Comparison of ENCODE assay signal across 8 mouse cellular contexts in genomic region chr4:55349452-55350218, GRCm38 (mm10). TPM values are rescaled to one million over a fixed set of nuclear protein-coding genes. Genes with fewer than 3 reads are reported as not detected.
A peak's percentile ranks its signal among the peaks of the same experiment; 100 is the strongest.
DNase-seq lines count a peak whose midpoint lies in the region; ATAC-seq and TF ChIP-seq lines count a peak whose summit lies in the region.

Rad23b (plus strand) TSS chr4:55350043.

- peaks cover 27% of the 10 kb centered on the region for H3K36me3 ChIP-seq in E14TG2a.4 (ENCODE audit: insufficient read depth, low read length)
- no peaks in the 10 kb centered on the region for H3K36me3 ChIP-seq in forebrain, embryonic 13.5 days (ENCODE audit: poor library complexity, severe bottlenecking)
- no peaks in the 10 kb centered on the region for H3K36me3 ChIP-seq in liver, postnatal 0 days (replicated peaks; ENCODE audit: insufficient read depth, low read length)
- H3K36me3 ChIP-seq in neural tube, embryonic 14.5 days (ENCODE audit: control insufficient read depth, insufficient read depth, low read length) = no peaks in the 10 kb centered on the region

- H3K27ac ChIP-seq in forebrain, embryonic 13.5 days = peak within 1 kb of the TSS; percentile 92
- peak within 1 kb of the TSS; percentile 97 for H3K27ac ChIP-seq in liver, postnatal 0 days (ENCODE audit: low read depth)
- peak within 1 kb of the TSS; percentile 94 for H3K27ac ChIP-seq in neural tube, embryonic 14.5 days (ENCODE audit: low read depth, low read length)

- peak within 1 kb of the TSS; percentile 76 for H3K4me2 ChIP-seq in forebrain, embryonic 13.5 days
- H3K4me2 ChIP-seq in liver, postnatal 0 days (ENCODE audit: low read depth, low read length) = peak within 1 kb of the TSS; percentile 88
- H3K4me2 ChIP-seq in neural tube, embryonic 14.5 days (ENCODE audit: low read depth, low read length) = peak within 1 kb of the TSS; percentile 62

- no peaks in the 10 kb centered on the region for H3K27me3 ChIP-seq in E14TG2a.4 (ENCODE audit: insufficient read depth, low read length)
- H3K27me3 ChIP-seq in forebrain, embryonic 13.5 days = no peaks in the 10 kb centered on the region
- no peaks in the 10 kb centered on the region for H3K27me3 ChIP-seq in liver, postnatal 0 days (ENCODE audit: insufficient read depth, low read length)
- H3K27me3 ChIP-seq in neural tube, embryonic 14.5 days (ENCODE audit: control insufficient read depth, insufficient read depth, low read length) = no peaks in the 10 kb centered on the region

- DNase-seq in c-Kit-positive CD71-positive TER-119-positive erythroid progenitor cells, embryonic 14.5 days (ENCODE audit: low spot score) = peak; percentile 98
- DNase-seq in heart, postnatal 10 days = peak; percentile 100
- DNase-seq in large intestine, adult 2 months (ENCODE audit: low read depth, low spot score) = peak; percentile 82
- DNase-seq in liver, postnatal 0 days = peak; percentile 100
- peak; percentile 100 for DNase-seq in testis, postnatal 10 days (ENCODE audit: low spot score)

- no peak for TF ChIP-seq EP300 in liver, postnatal 0 days (IDR thresholded peaks at IDR 0.05; ENCODE audit: low read depth)

- intact Hi-C loops in heart, postnatal 10 days (cut with DNase I) = loop anchor here (5.0 kb wide), 1 partner anchor 1717 kb away; the partner anchor contains the start of gene Fsd1l

- H3K9ac ChIP-seq in forebrain, embryonic 13.5 days = peak within 1 kb of the TSS; percentile 95
- H3K9ac ChIP-seq in liver, postnatal 0 days (replicated peaks) = peak within 1 kb of the TSS; percentile 99
- H3K9ac ChIP-seq in neural tube, embryonic 14.5 days (replicated peaks; ENCODE audit: low read depth, low read length) = peak within 1 kb of the TSS; percentile 92

- peak within 1 kb of the TSS; percentile 98 for H3K4me3 ChIP-seq in E14TG2a.4 (replicated peaks; ENCODE audit: low read length)
- peak within 1 kb of the TSS; percentile 99 for H3K4me3 ChIP-seq in forebrain, embryonic 13.5 days
- peak within 1 kb of the TSS; percentile 100 for H3K4me3 ChIP-seq in liver, postnatal 0 days (ENCODE audit: low read depth, low read length)
- H3K4me3 ChIP-seq in neural tube, embryonic 14.5 days (ENCODE audit: low read depth, low read length) = peak within 1 kb of the TSS; percentile 100

- no peak for TF ChIP-seq CTCF in E14TG2a.4 (conservative IDR thresholded peaks at IDR 0.05; ENCODE audit: low read length)
- no peak; the same call in 1 of the 2 replicates for TF ChIP-seq CTCF in liver, postnatal 0 days (IDR thresholded peaks at IDR 0.05; ENCODE audit: low read depth)

- under 1% methylated on average over 77 of the region's 77 CpGs for WGBS in forebrain, embryonic 13.5 days
- WGBS in large intestine, adult 2 months = under 1% methylated on average over 77 of the region's 77 CpGs
- WGBS in liver, postnatal 0 days (ENCODE audit: insufficient replicate concordance) = under 1% methylated on average over 77 of the region's 77 CpGs
- WGBS in neural tube, embryonic 14.5 days = under 1% methylated on average over 76 of the region's 77 CpGs

- no peaks in the 10 kb centered on the region for H3K9me3 ChIP-seq in E14TG2a.4 (ENCODE audit: low read length)
- no peaks in the 10 kb centered on the region for H3K9me3 ChIP-seq in forebrain, embryonic 13.5 days (replicated peaks)
- H3K9me3 ChIP-seq in liver, postnatal 0 days (ENCODE audit: low read length) = no peaks in the 10 kb centered on the region
- H3K9me3 ChIP-seq in neural tube, embryonic 14.5 days (ENCODE audit: control insufficient read depth, low read length) = no peaks in the 10 kb centered on the region

- peak; percentile 99 for ATAC-seq in forebrain, embryonic 13.5 days
- peak; percentile 90 for ATAC-seq in liver, postnatal 0 days
- peak; percentile 98 for ATAC-seq in neural tube, embryonic 14.5 days (ENCODE audit: low read depth)

- H3K4me1 ChIP-seq in E14TG2a.4 (replicated peaks; ENCODE audit: low read depth, low read length) = peaks cover 67% of the 10 kb centered on the region
- H3K4me1 ChIP-seq in forebrain, embryonic 13.5 days = peaks cover 34% of the 10 kb centered on the region
- peaks cover 22% of the 10 kb centered on the region for H3K4me1 ChIP-seq in liver, postnatal 0 days (ENCODE audit: insufficient read depth)
- H3K4me1 ChIP-seq in neural tube, embryonic 14.5 days (ENCODE audit: control insufficient read depth, insufficient read depth, low read length) = peaks cover 13% of the 10 kb centered on the region

RNA-seq across cellular contexts. Expression of gene Rad23b, which starts in this region (rescaled TPM):
- 86.2 and 89.5 TPM in 2 replicates for polyA plus RNA-seq in forebrain, embryonic 13.5 days (2015; fragmentation: Nextera tagmentation; extraction: Ambion mirVana)
- 100 to 1,000 TPM; 128 to 135 TPM for total RNA-seq in heart, postnatal 10 days (2021)
- 116 and 171 TPM in 2 replicates for polyA plus RNA-seq in large intestine, adult 2 months (2012; rRNA removed)
- 39.9 and 48.0 TPM in 2 replicates for polyA plus RNA-seq in liver, postnatal 0 days (2015; fragmentation: Nextera tagmentation; extraction: Ambion mirVana)
- polyA plus RNA-seq in neural tube, embryonic 14.5 days (2014; fragmentation: Nextera tagmentation; extraction: Ambion mirVana) = 63.0 and 88.9 TPM in 2 replicates

Comparison
In these comparisons a context has a peak if more than half of its experiments do, and no peak if none do; other contexts are left out.
1. Peak in every context shown above with its lines: DNase-seq, ATAC-seq, H3K4me3 ChIP-seq and H3K27ac ChIP-seq.